Mouse (Mus musculus) heart, embryonic 15.5 days (tissue): Measurements from ENCODE around the gene BC048679. TPM values are rescaled to one million over a fixed set of nuclear protein-coding genes. Genes with fewer than 3 reads are reported as not detected.

Experiments
- ATAC-seq: fragments of 200-750 bp; cut with Nextera tagmentation; replicated peaks from 2 replicates; pipeline ENCODE4 v1.8.0; 2017; ENCODE audit warnings: low read depth, moderate TSS enrichment; ENCODE audit not compliant: insufficient number of reproducible peaks, insufficient read depth, low FRiP score
- H3K27ac ChIP-seq: fragments of 300-500 bp; sonication (generic); 2 replicates; pipeline ENCODE4 v1.5.1; 2015; ENCODE audit warnings: mild to moderate bottlenecking, inconsistent platforms
- H3K27me3 ChIP-seq: fragments of 300-500 bp; sonication (generic); 2 replicates; pipeline ENCODE4 v1.6.1; 2015; ENCODE audit warnings: inconsistent platforms
- H3K36me3 ChIP-seq: fragments of 300-500 bp; sonication (generic); 2 replicates; pipeline ENCODE4 v1.6.1; 2015; ENCODE audit warnings: mild to moderate bottlenecking, inconsistent platforms
- H3K4me1 ChIP-seq: fragments of 300-500 bp; sonication (generic); replicated peaks from 2 replicates; pipeline ENCODE4 v1.6.1; 2015; ENCODE audit warnings: inconsistent platforms
- H3K4me2 ChIP-seq: fragments of 300-500 bp; sonication (generic); 2 replicates; pipeline ENCODE4 v1.6.1; 2015; ENCODE audit warnings: inconsistent platforms, mild to moderate bottlenecking, moderate library complexity
- H3K4me3 ChIP-seq: fragments of 300-500 bp; sonication (generic); 2 replicates; pipeline ENCODE4 v1.5.1; 2015; ENCODE audit warnings: mild to moderate bottlenecking, inconsistent platforms
- H3K9ac ChIP-seq: fragments of 300-500 bp; sonication (generic); 2 replicates; pipeline ENCODE4 v1.6.1; 2015; ENCODE audit warnings: mild to moderate bottlenecking, inconsistent platforms
- H3K9me3 ChIP-seq: fragments of 300-500 bp; sonication (generic); replicated peaks from 2 replicates; pipeline ENCODE4 v1.6.1; 2016; ENCODE audit warnings: inconsistent platforms
- WGBS: fragments of 180-500 bp; shearing (Covaris S2); methylation state at CpG from one replicate; pipeline ENCODE4 v1.1.7; 2015; ENCODE audit warnings: mixed read lengths; 5-methylcytosine and 5-hydroxymethylcytosine counted together
- polyA plus RNA-seq: library from polyadenylated mRNA; unstranded; fragments of >200 nt; fragmentation: Nextera tagmentation; extraction: Ambion mirVana; gene quantifications from 2 replicates; pipeline ENCODE4 v1.2.1, GENCODE M21; 2015

The BC048679 gene
- not detected in 2 replicates for polyA plus RNA-seq

GRCm38 (mm10) chr7:81498181-81498580 lies at the start of gene BC048679:
Gene BC048679, minus strand, starts transcription at chr7:81498281.
- peaks cover 6% of the 10 kb centered on the region for H3K4me1 ChIP-seq
- no peaks in the 10 kb centered on the region for H3K9me3 ChIP-seq
- no peak within 1 kb of the TSS for H3K4me2 ChIP-seq
- H3K9ac ChIP-seq = no peak within 1 kb of the TSS
- no peak within 1 kb of the TSS for H3K27ac ChIP-seq
- no peak for ATAC-seq
- 46% methylated on average over 7 of the region's 7 CpGs for WGBS
- peaks cover 44% of the 10 kb centered on the region for H3K27me3 ChIP-seq
- no peaks in the 10 kb centered on the region for H3K36me3 ChIP-seq
- no peak within 1 kb of the TSS for H3K4me3 ChIP-seq

- Histone ChIP-seq H3K4me2 (no peak overlapping the region), H3K36me3 (peaks cover 74% of the 10 kb centered on the region), H3K9ac (no peak overlapping the region), H3K9me3 (no peaks in the 10 kb centered on the region), H3K27me3 (no peaks in the 10 kb centered on the region), H3K4me3 (no peak overlapping the region), H3K27ac (no peak overlapping the region), H3K4me1 (no peaks in the 10 kb centered on the region)
- ATAC-seq = no peak
- WGBS = 83% methylated on average over 8 of the region's 8 CpGs
Observed at GRCm38 (mm10) chr7:81542934-81543333, 44.9 kb upstream of the BC048679 start.

GRCm38 (mm10) chr7:81541924-81542524 lies 43.9 kb upstream of the BC048679 start:
- Histone ChIP-seq H3K9ac (no peak overlapping the region), H3K36me3 (peaks cover 73% of the 10 kb centered on the region), H3K27me3 (no peaks in the 10 kb centered on the region), H3K4me2 (no peak overlapping the region), H3K4me3 (no peak overlapping the region), H3K27ac (no peak overlapping the region), H3K9me3 (no peaks in the 10 kb centered on the region), H3K4me1 (no peaks in the 10 kb centered on the region)
- ATAC-seq = no peak
- 74% methylated on average over 7 of the region's 7 CpGs for WGBS

- Histone ChIP-seq H3K9me3 (no peaks in the 10 kb centered on the region), H3K4me1 (no peaks in the 10 kb centered on the region), H3K4me2 (no peak overlapping the region), H3K27me3 (no peaks in the 10 kb centered on the region), H3K9ac (no peak overlapping the region), H3K36me3 (peaks cover 76% of the 10 kb centered on the region), H3K4me3 (no peak overlapping the region), H3K27ac (no peak overlapping the region)
- ATAC-seq = no peak
- 59% methylated on average over 1 of the region's 1 CpGs for WGBS
Observed at GRCm38 (mm10) chr7:81540999-81541398, 42.9 kb upstream of the BC048679 start.

- Histone ChIP-seq H3K9me3 (no peaks in the 10 kb centered on the region), H3K4me1 (no peaks in the 10 kb centered on the region), H3K27ac (no peak overlapping the region), H3K4me2 (no peak overlapping the region), H3K27me3 (no peaks in the 10 kb centered on the region), H3K9ac (no peak overlapping the region), H3K4me3 (no peak overlapping the region), H3K36me3 (peaks cover 79% of the 10 kb centered on the region)
- no peak for ATAC-seq
- 36% methylated on average over 2 of the region's 2 CpGs for WGBS
Observed at GRCm38 (mm10) chr7:81539565-81539964, 41.5 kb upstream of the BC048679 start.

- Histone ChIP-seq H3K27me3 (no peaks in the 10 kb centered on the region), H3K4me1 (no peaks in the 10 kb centered on the region), H3K36me3 (peaks cover 82% of the 10 kb centered on the region), H3K9ac (no peak overlapping the region), H3K4me2 (no peak overlapping the region), H3K27ac (no peak overlapping the region), H3K4me3 (no peak overlapping the region), H3K9me3 (no peaks in the 10 kb centered on the region)
- ATAC-seq = no peak
- 81% methylated on average over 2 of the region's 2 CpGs for WGBS
Observed at GRCm38 (mm10) chr7:81538070-81538675, 40.1 kb upstream of the BC048679 start.

- Histone ChIP-seq H3K27ac (no peak overlapping the region), H3K9ac (no peak overlapping the region), H3K4me3 (no peak overlapping the region), H3K4me2 (no peak overlapping the region), H3K36me3 (peaks cover 87% of the 10 kb centered on the region), H3K4me1 (no peaks in the 10 kb centered on the region), H3K27me3 (no peaks in the 10 kb centered on the region), H3K9me3 (no peaks in the 10 kb centered on the region)
- ATAC-seq = no peak
- WGBS = 80% methylated on average over 4 of the region's 4 CpGs
Observed at GRCm38 (mm10) chr7:81536478-81536877, 38.4 kb upstream of the BC048679 start.

GRCm38 (mm10) chr7:81531462-81531861 lies 33.4 kb upstream of the BC048679 start:
- no peak for ATAC-seq
- Histone ChIP-seq H3K4me3 (no peak overlapping the region), H3K27ac (no peak overlapping the region), H3K9me3 (no peaks in the 10 kb centered on the region), H3K27me3 (no peaks in the 10 kb centered on the region), H3K36me3 (peaks cover 82% of the 10 kb centered on the region), H3K4me2 (no peak overlapping the region), H3K4me1 (no peaks in the 10 kb centered on the region), H3K9ac (no peak overlapping the region)
- 72% methylated on average over 1 of the region's 1 CpGs for WGBS

- Histone ChIP-seq H3K4me2 (no peak overlapping the region), H3K4me3 (no peak overlapping the region), H3K9ac (no peak overlapping the region), H3K27ac (no peak overlapping the region), H3K9me3 (no peaks in the 10 kb centered on the region), H3K4me1 (peaks cover 11% of the 10 kb centered on the region), H3K36me3 (peaks cover 56% of the 10 kb centered on the region), H3K27me3 (no peaks in the 10 kb centered on the region)
- ATAC-seq = no peak
- 89% methylated on average over 8 of the region's 8 CpGs for WGBS
Observed at GRCm38 (mm10) chr7:81528918-81529317, 30.8 kb upstream of the BC048679 start.

- Histone ChIP-seq H3K27ac (peak overlapping the region; percentile 97), H3K9ac (peak overlapping the region; percentile 76), H3K27me3 (no peaks in the 10 kb centered on the region), H3K4me2 (peak overlapping the region; percentile 63), H3K4me1 (peaks cover 16% of the 10 kb centered on the region), H3K9me3 (no peaks in the 10 kb centered on the region), H3K4me3 (peak overlapping the region; percentile 71), H3K36me3 (peaks cover 6% of the 10 kb centered on the region; the same call in 1 of the 2 replicates)
- 6% methylated on average over 13 of the region's 13 CpGs for WGBS
- no peak for ATAC-seq
Observed at GRCm38 (mm10) chr7:81523663-81524017, 25.6 kb upstream of the BC048679 start.

- H3K9me3 ChIP-seq = no peaks in the 10 kb centered on the region
- under 1% methylated on average over 31 of the region's 31 CpGs for WGBS
Observed at GRCm38 (mm10) chr7:81523008-81523662, 25.1 kb upstream of the BC048679 start.

More at GRCm38 (mm10) chr7:81523008-81523662, 25.1 kb upstream of the BC048679 start:
- H3K27ac ChIP-seq = peak overlapping the region; percentile 97
- H3K36me3 ChIP-seq = peaks cover 3% of the 10 kb centered on the region; the same call in 1 of the 2 replicates
- H3K4me1 ChIP-seq = peaks cover 16% of the 10 kb centered on the region
- H3K4me3 ChIP-seq = peak overlapping the region; percentile 71
- H3K27me3 ChIP-seq = no peaks in the 10 kb centered on the region
- H3K4me2 ChIP-seq = peak overlapping the region; percentile 63
- H3K9ac ChIP-seq = peak overlapping the region; percentile 76
- peak; percentile 96 for ATAC-seq
